Mouse (Mus musculus): ENCODE measurements at regions not wholly inside any gene's neighbourhood (a gene's known extent, or its start where the extent isn't known, plus 50 kb on each side); places are given as distances from the start of the nearest gene placed in this dataset.

- H3K4me3 ChIP-seq = no peak overlapping the region
- WGBS = 89% methylated on average over 10 of the region's 10 CpGs
- ATAC-seq (ENCODE audit: low read depth) = no peak
- H3K4me2 ChIP-seq = no peak overlapping the region
- H3K27me3 ChIP-seq = no peaks in the 10 kb centered on the region
- no peaks in the 10 kb centered on the region for H3K4me1 ChIP-seq (replicated peaks)
- no peaks in the 10 kb centered on the region for H3K36me3 ChIP-seq
- H3K9me3 ChIP-seq = no peaks in the 10 kb centered on the region
- H3K9ac ChIP-seq = no peak overlapping the region
- H3K27ac ChIP-seq (replicated peaks) = no peak overlapping the region
Measured at GRCm38 (mm10) chr10:16600551-16601224, 1122.3 kb upstream of the Cited2 start.

DNA sequence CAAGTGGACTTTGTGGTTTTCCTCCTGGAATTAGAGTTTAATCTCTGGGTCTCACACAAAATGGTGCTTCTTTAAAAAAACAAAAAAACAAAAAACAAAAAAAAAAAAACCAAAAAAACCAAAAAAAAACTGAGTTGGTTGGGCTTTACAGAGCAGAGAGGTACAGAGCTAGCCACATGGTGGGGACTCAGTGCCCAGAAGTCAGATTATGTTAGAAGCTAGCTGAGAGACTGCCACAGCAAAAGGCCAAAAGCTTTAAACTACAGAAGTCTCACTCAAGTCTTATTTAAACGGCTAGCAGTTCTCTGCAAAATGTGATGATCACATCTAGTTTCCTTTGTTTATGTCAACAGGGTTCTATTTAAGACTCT lies 1121.8 kb upstream of the Cited2 start:
- Histone ChIP-seq H3K9ac (no peak overlapping the region), H3K4me2 (no peak overlapping the region), H3K27ac (replicated peaks) (no peak overlapping the region), H3K4me1 (replicated peaks) (no peaks in the 10 kb centered on the region), H3K27me3 (no peaks in the 10 kb centered on the region), H3K36me3 (no peaks in the 10 kb centered on the region), H3K9me3 (no peaks in the 10 kb centered on the region), H3K4me3 (no peak overlapping the region)
- no peak for ATAC-seq (ENCODE audit: low read depth)
- WGBS = 76% methylated on average over 1 of the region's 1 CpGs

GRCm38 (mm10) chr10:16608339-16608738 lies 1114.7 kb upstream of the Cited2 start:
- no peaks in the 10 kb centered on the region for H3K9me3 ChIP-seq
- 89% methylated on average over 3 of the region's 3 CpGs for WGBS
- no peak overlapping the region for H3K27ac ChIP-seq (replicated peaks)

GRCm38 (mm10) chr10:16618752-16619151 lies 1104.3 kb upstream of the Cited2 start:
- Histone ChIP-seq H3K27ac (replicated peaks) (no peak overlapping the region), H3K36me3 (no peaks in the 10 kb centered on the region), H3K9ac (no peak overlapping the region), H3K4me1 (replicated peaks) (no peaks in the 10 kb centered on the region), H3K4me3 (no peak overlapping the region), H3K9me3 (peaks cover 3% of the 10 kb centered on the region; the same call in 1 of the 2 replicates), H3K27me3 (no peaks in the 10 kb centered on the region), H3K4me2 (no peak overlapping the region)
- WGBS = 87% methylated on average over 2 of the region's 2 CpGs
- ATAC-seq (ENCODE audit: low read depth) = no peak

More at GRCm38 (mm10) chr10:16608339-16608738, 1114.7 kb upstream of the Cited2 start:
- H3K4me2 ChIP-seq = no peak overlapping the region
- H3K9ac ChIP-seq = no peak overlapping the region
- ATAC-seq (ENCODE audit: low read depth) = no peak
- H3K4me1 ChIP-seq (replicated peaks) = no peaks in the 10 kb centered on the region
- no peaks in the 10 kb centered on the region for H3K36me3 ChIP-seq
- H3K27me3 ChIP-seq = no peaks in the 10 kb centered on the region
- no peak overlapping the region for H3K4me3 ChIP-seq

GRCm38 (mm10) chr10:16619584-16619983 lies 1103.4 kb upstream of the Cited2 start:
- WGBS = 76% methylated on average over 2 of the region's 2 CpGs
- Histone ChIP-seq H3K4me1 (replicated peaks) (no peaks in the 10 kb centered on the region), H3K27ac (replicated peaks) (no peak overlapping the region), H3K27me3 (no peaks in the 10 kb centered on the region), H3K4me3 (no peak overlapping the region), H3K4me2 (no peak overlapping the region), H3K9ac (no peak overlapping the region), H3K9me3 (peaks cover 3% of the 10 kb centered on the region; the same call in 1 of the 2 replicates), H3K36me3 (no peaks in the 10 kb centered on the region)
- ATAC-seq (ENCODE audit: low read depth) = no peak

GRCm38 (mm10) chr10:16620804-16621559 lies 1102.0 kb upstream of the Cited2 start:
- 67% methylated on average over 6 of the region's 6 CpGs for WGBS
- no peak for ATAC-seq (ENCODE audit: low read depth)
- Histone ChIP-seq H3K36me3 (no peaks in the 10 kb centered on the region), H3K27ac (replicated peaks) (no peak overlapping the region), H3K4me1 (replicated peaks) (no peaks in the 10 kb centered on the region), H3K4me2 (no peak overlapping the region), H3K4me3 (no peak overlapping the region), H3K9ac (no peak overlapping the region), H3K27me3 (no peaks in the 10 kb centered on the region), H3K9me3 (peaks cover 3% of the 10 kb centered on the region; the same call in 1 of the 2 replicates)

DNA sequence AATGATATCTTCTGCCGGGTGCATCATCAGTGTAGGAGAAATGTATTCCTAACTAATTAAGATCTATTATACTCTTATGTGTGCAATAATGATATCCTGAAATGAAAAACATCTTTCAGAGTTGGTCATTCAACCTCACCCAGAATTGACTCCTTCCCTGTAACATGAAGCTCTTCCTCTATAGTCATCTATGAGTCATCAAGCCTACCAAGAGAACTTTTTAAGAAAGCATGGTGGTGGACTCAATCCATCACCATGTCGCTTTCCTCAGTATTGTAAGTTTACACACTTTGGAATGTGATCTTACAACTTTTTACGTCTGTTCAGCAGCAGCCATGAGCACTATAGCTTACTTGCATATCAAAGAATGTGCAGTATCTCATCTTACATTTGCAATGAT lies 1100.2 kb upstream of the Cited2 start:
- Histone ChIP-seq H3K4me2 (no peak overlapping the region), H3K27ac (replicated peaks) (no peak overlapping the region), H3K9me3 (no peaks in the 10 kb centered on the region), H3K36me3 (no peaks in the 10 kb centered on the region), H3K4me3 (no peak overlapping the region), H3K4me1 (replicated peaks) (no peaks in the 10 kb centered on the region), H3K9ac (no peak overlapping the region), H3K27me3 (no peaks in the 10 kb centered on the region)
- no peak for ATAC-seq (ENCODE audit: low read depth)
- WGBS = 88% methylated on average over 3 of the region's 3 CpGs

- no peaks in the 10 kb centered on the region for H3K36me3 ChIP-seq
- no peak overlapping the region for H3K27ac ChIP-seq (replicated peaks)
- H3K9me3 ChIP-seq = no peaks in the 10 kb centered on the region
- H3K4me3 ChIP-seq = no peak overlapping the region
- no peaks in the 10 kb centered on the region for H3K4me1 ChIP-seq (replicated peaks)
- ATAC-seq (ENCODE audit: low read depth) = no peak
- H3K27me3 ChIP-seq = no peaks in the 10 kb centered on the region
- 72% methylated on average over 2 of the region's 2 CpGs for WGBS
- no peak overlapping the region for H3K9ac ChIP-seq
- no peak overlapping the region for H3K4me2 ChIP-seq
Measured at GRCm38 (mm10) chr10:16633236-16633635, 1089.8 kb upstream of the Cited2 start.

- Histone ChIP-seq H3K9me3 (no peaks in the 10 kb centered on the region), H3K9ac (no peak overlapping the region), H3K4me2 (no peak overlapping the region), H3K4me3 (no peak overlapping the region), H3K36me3 (no peaks in the 10 kb centered on the region), H3K27ac (replicated peaks) (no peak overlapping the region), H3K4me1 (replicated peaks) (no peaks in the 10 kb centered on the region), H3K27me3 (no peaks in the 10 kb centered on the region)
- ATAC-seq (ENCODE audit: low read depth) = no peak
- 80% methylated on average over 2 of the region's 2 CpGs for WGBS
Measured at GRCm38 (mm10) chr10:16635463-16635862, 1087.6 kb upstream of the Cited2 start.

DNA sequence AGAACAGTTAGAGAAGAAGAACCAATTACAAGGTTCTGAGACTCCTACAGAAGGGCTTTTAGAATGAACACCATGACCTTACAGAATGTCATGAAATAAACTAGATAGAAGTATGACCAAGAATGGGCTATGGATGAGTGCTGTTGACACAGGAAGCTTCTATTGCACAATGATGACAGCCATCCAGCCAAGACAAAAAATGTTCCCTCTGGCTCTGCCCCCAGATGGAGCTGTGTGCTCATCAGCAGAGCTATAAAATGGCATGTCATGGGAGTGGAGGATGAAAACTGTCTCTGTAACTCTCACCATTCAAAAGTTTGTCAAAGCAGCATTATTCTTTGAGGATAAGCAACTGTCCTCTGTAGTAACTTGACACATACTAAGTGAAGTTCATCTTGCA lies 1086.0 kb upstream of the Cited2 start:
- H3K4me1 ChIP-seq (replicated peaks) = no peaks in the 10 kb centered on the region
- H3K4me2 ChIP-seq = no peak overlapping the region
- H3K9me3 ChIP-seq = no peaks in the 10 kb centered on the region
- no peak for ATAC-seq (ENCODE audit: low read depth)
- H3K27me3 ChIP-seq = no peaks in the 10 kb centered on the region
- no peak overlapping the region for H3K27ac ChIP-seq (replicated peaks)
- no peak overlapping the region for H3K9ac ChIP-seq
- no peaks in the 10 kb centered on the region for H3K36me3 ChIP-seq
- H3K4me3 ChIP-seq = no peak overlapping the region

- Histone ChIP-seq H3K27me3 (no peaks in the 10 kb centered on the region), H3K4me1 (replicated peaks) (no peaks in the 10 kb centered on the region), H3K9ac (no peak overlapping the region), H3K4me2 (no peak overlapping the region), H3K36me3 (no peaks in the 10 kb centered on the region), H3K27ac (replicated peaks) (no peak overlapping the region), H3K4me3 (no peak overlapping the region), H3K9me3 (no peaks in the 10 kb centered on the region)
- ATAC-seq (ENCODE audit: low read depth) = no peak
- 41% methylated on average over 2 of the region's 2 CpGs for WGBS
Measured at GRCm38 (mm10) chr10:16638111-16638510, 1084.9 kb upstream of the Cited2 start.

GRCm38 (mm10) chr10:16640136-16640535 lies 1082.9 kb upstream of the Cited2 start:
- 74% methylated on average over 4 of the region's 4 CpGs for WGBS
- no peaks in the 10 kb centered on the region for H3K27me3 ChIP-seq
- ATAC-seq (ENCODE audit: low read depth) = no peak
- H3K27ac ChIP-seq (replicated peaks) = no peak overlapping the region
- no peak overlapping the region for H3K4me2 ChIP-seq
- H3K9me3 ChIP-seq = no peaks in the 10 kb centered on the region
- H3K36me3 ChIP-seq = no peaks in the 10 kb centered on the region
- H3K4me1 ChIP-seq (replicated peaks) = no peaks in the 10 kb centered on the region
- no peak overlapping the region for H3K4me3 ChIP-seq
- no peak overlapping the region for H3K9ac ChIP-seq

DNA sequence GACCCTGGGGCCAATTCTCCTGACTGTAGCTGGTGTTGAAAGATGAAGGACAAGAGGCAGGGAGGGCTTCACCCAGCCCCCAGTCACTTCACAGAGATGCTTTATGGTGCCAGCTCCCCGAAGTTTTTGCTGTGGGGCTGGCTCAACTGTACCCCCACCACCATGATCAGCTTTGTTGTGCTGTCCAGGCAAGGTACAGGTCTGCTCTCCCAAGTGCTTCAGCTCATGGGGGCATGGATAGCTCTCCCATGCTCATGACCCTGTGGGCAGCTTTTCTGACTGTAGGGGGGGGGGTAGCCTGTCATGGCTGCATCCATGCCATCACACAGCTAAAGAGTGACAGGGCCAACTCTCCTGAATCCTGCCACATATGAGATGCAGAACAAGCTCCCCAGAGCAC lies 1072.9 kb upstream of the Cited2 start:
- Histone ChIP-seq H3K27ac (replicated peaks) (no peak overlapping the region), H3K27me3 (no peaks in the 10 kb centered on the region), H3K36me3 (no peaks in the 10 kb centered on the region), H3K9ac (no peak overlapping the region), H3K4me2 (no peak overlapping the region), H3K4me3 (no peak overlapping the region), H3K9me3 (no peaks in the 10 kb centered on the region), H3K4me1 (replicated peaks) (no peaks in the 10 kb centered on the region)
- ATAC-seq (ENCODE audit: low read depth) = no peak
- WGBS = 82% methylated on average over 1 of the region's 1 CpGs

Data from neural tube, embryonic 13.5 days (tissue).